Mouse (Mus musculus) bone marrow, adult 2 months (tissue): Measurements from ENCODE around the gene Lrrc40. TPM values are rescaled to one million over a fixed set of nuclear protein-coding genes. Genes with fewer than 3 reads are reported as not detected.

Experiments used
- H3K27ac ChIP-seq: fragments of 200-500 bp; 2 replicates; pipeline ENCODE4 v1.5.1; 2012; ENCODE audit warnings: low read depth, mild to moderate bottlenecking, control low read depth, inconsistent platforms, low read length; ENCODE audit not compliant: control insufficient read depth, poor library complexity, insufficient read depth
- H3K4me1 ChIP-seq: fragments of 200-500 bp; 2 replicates; pipeline ENCODE4 v1.6.1; 2011; ENCODE audit warnings: low read length; ENCODE audit not compliant: control insufficient read depth, insufficient read depth
- H3K4me3 ChIP-seq: fragments of 200-500 bp; replicated peaks from 2 replicates; pipeline ENCODE3; 2011; ENCODE audit warnings: mild to moderate bottlenecking, low read depth, low read length, control low read depth; ENCODE audit not compliant: control insufficient read depth
- CTCF ChIP-seq: fragments of 200-500 bp; IDR thresholded peaks from 2 replicates; pipeline ENCODE4 v1.5.1; 2011; ENCODE audit warnings: low read length, control low read depth; ENCODE audit not compliant: control insufficient read depth, insufficient read depth
- POLR2A ChIP-seq: fragments of 200-500 bp; IDR thresholded peaks from 2 replicates; pipeline ENCODE4 v1.6.1; 2011; ENCODE audit warnings: low read depth, mild to moderate bottlenecking, control low read depth, low read length, borderline replicate concordance; ENCODE audit not compliant: control insufficient read depth
- whole genome bisulfite sequencing: fragments of 180-500 bp; shearing (Covaris S2); methylation state at CpG from one replicate; pipeline ENCODE4 v1.1.7; 2018; 5-methylcytosine and 5-hydroxymethylcytosine counted together
- polyA plus RNA-seq: library from polyadenylated mRNA; stranded (reverse); fragments of >200 nt; gene quantifications from 2 replicates; pipeline ENCODE4 v1.2.4, GENCODE M21; 2011; ENCODE audit warnings: low replicate concordance; ENCODE audit not compliant: missing spikeins, insufficient read depth, insufficient read length

Gene Lrrc40
- 8.5 and 9.3 TPM in 2 replicates for polyA plus RNA-seq

- peak within 1 kb of the TSS; percentile 87 for H3K27ac ChIP-seq
- H3K4me3 ChIP-seq = peak within 1 kb of the TSS; percentile 85
- no peaks in the 10 kb centered on the region for H3K4me1 ChIP-seq
- WGBS = under 1% methylated on average over 55 of the region's 55 CpGs
- TF ChIP-seq POLR2A (peak; percentile 87; the same call in 1 of the 2 replicates), CTCF (no peak; the same call in 1 of the 2 replicates)
Observed at GRCm38 (mm10) chr3:158036329-158036988, at the start of gene Lrrc40, which contains the start of gene Srsf11. TSS of gene Lrrc40 (plus strand) at chr3:158036662. TSS of gene Srsf11 (minus strand) at chr3:158036639.

- TF ChIP-seq CTCF = no peak
- TF ChIP-seq POLR2A = no peak
Observed at GRCm38 (mm10) chr3:157993322-157993721, 43.1 kb upstream of the Lrrc40 start.

GRCm38 (mm10) chr3:157995726-157996125 is 40.7 kb upstream of the Lrrc40 start:
- 93% methylated on average over 2 of the region's 2 CpGs for WGBS

More at GRCm38 (mm10) chr3:157993322-157993721, 43.1 kb upstream of the Lrrc40 start:
- H3K27ac ChIP-seq = no peak overlapping the region
- H3K4me3 ChIP-seq = no peak overlapping the region
- H3K4me1 ChIP-seq = no peaks in the 10 kb centered on the region

GRCm38 (mm10) chr3:157998742-157999369 is 37.6 kb upstream of the Lrrc40 start:
- WGBS = 11% methylated on average over 1 of the region's 1 CpGs
- Histone ChIP-seq H3K4me1 (no peaks in the 10 kb centered on the region; the same call in 1 of the 2 replicates), H3K27ac (no peak overlapping the region), H3K4me3 (no peak overlapping the region)
- TF ChIP-seq CTCF (no peak), POLR2A (no peak)

More at GRCm38 (mm10) chr3:157995726-157996125, 40.7 kb upstream of the Lrrc40 start:
- H3K4me3 ChIP-seq = no peak overlapping the region
- H3K4me1 ChIP-seq = no peaks in the 10 kb centered on the region; the same call in 1 of the 2 replicates
- TF ChIP-seq POLR2A (no peak), CTCF (no peak)
- no peak overlapping the region for H3K27ac ChIP-seq

GRCm38 (mm10) chr3:158008647-158009046 is 27.8 kb upstream of the Lrrc40 start:
- H3K27ac ChIP-seq = no peak overlapping the region
- H3K4me1 ChIP-seq = no peaks in the 10 kb centered on the region
- no peak overlapping the region for H3K4me3 ChIP-seq
- TF ChIP-seq CTCF = no peak
- no peak for TF ChIP-seq POLR2A
- 81% methylated on average over 1 of the region's 1 CpGs for WGBS

- TF ChIP-seq POLR2A (no peak), CTCF (no peak)
- 64% methylated on average over 1 of the region's 1 CpGs for WGBS
- Histone ChIP-seq H3K27ac (no peak overlapping the region), H3K4me3 (no peak overlapping the region), H3K4me1 (no peaks in the 10 kb centered on the region)
Observed at GRCm38 (mm10) chr3:158009762-158010320, 26.6 kb upstream of the Lrrc40 start.

GRCm38 (mm10) chr3:158031371-158031925 is 5.0 kb upstream of the Lrrc40 start:
- Histone ChIP-seq H3K4me1 (no peaks in the 10 kb centered on the region), H3K27ac (peak overlapping the region; percentile 98), H3K4me3 (peak overlapping the region; percentile 99)
- under 1% methylated on average over 55 of the region's 61 CpGs for WGBS
- TF ChIP-seq CTCF (no peak), POLR2A (peak; percentile 82; the same call in 1 of the 2 replicates)

- Histone ChIP-seq H3K4me1 (no peaks in the 10 kb centered on the region), H3K4me3 (peak overlapping the region; percentile 99), H3K27ac (no peak overlapping the region)
- WGBS = 5% methylated on average over 4 of the region's 4 CpGs
- TF ChIP-seq CTCF = no peak
- no peak for TF ChIP-seq POLR2A
Observed at GRCm38 (mm10) chr3:158032106-158032505, 4.4 kb upstream of the Lrrc40 start.
